Mouse (Mus musculus) stomach, embryonic 16.5 days (tissue): ENCODE data around the gene Tspan4. TPM values are rescaled to one million over a fixed set of nuclear protein-coding genes. Genes with fewer than 3 reads are reported as not detected.

ENCODE experiments used
- ATAC-seq: fragments of 200-750 bp; cut with Nextera tagmentation; 2 replicates; pipeline ENCODE4 v1.8.0; 2017; ENCODE audit warnings: moderate number of reproducible peaks, moderate TSS enrichment; ENCODE audit not compliant: insufficient read depth, low FRiP score
- H3K27ac ChIP-seq: fragments of 300-500 bp; sonication (generic); 2 replicates; pipeline ENCODE4 v1.5.1; 2014; ENCODE audit warnings: low read length
- H3K27me3 ChIP-seq: fragments of 300-500 bp; sonication (generic); 2 replicates; pipeline ENCODE4 v1.6.1; 2014; ENCODE audit warnings: low read length, control low read depth, mixed read lengths; ENCODE audit not compliant: control insufficient read depth, insufficient read depth
- H3K36me3 ChIP-seq: fragments of 300-500 bp; sonication (generic); 2 replicates; pipeline ENCODE4 v1.6.1; 2014; ENCODE audit warnings: low read length; ENCODE audit not compliant: control insufficient read depth, insufficient read depth
- H3K4me1 ChIP-seq: fragments of 300-500 bp; sonication (generic); 2 replicates; pipeline ENCODE4 v1.6.1; 2014; ENCODE audit warnings: low read length, control low read depth, mixed read lengths; ENCODE audit not compliant: control insufficient read depth, insufficient read depth
- H3K4me2 ChIP-seq: fragments of 300-500 bp; sonication (generic); 2 replicates; pipeline ENCODE4 v1.6.1; 2014; ENCODE audit warnings: low read depth, low read length, mixed read lengths
- H3K4me3 ChIP-seq: fragments of 300-500 bp; sonication (generic); replicated peaks from 2 replicates; pipeline ENCODE4 v1.5.1; 2014; ENCODE audit warnings: mild to moderate bottlenecking, low read length
- H3K9ac ChIP-seq: fragments of 300-500 bp; sonication (generic); 2 replicates; pipeline ENCODE4 v1.6.1; 2014; ENCODE audit warnings: low read length
- H3K9me3 ChIP-seq: fragments of 300-500 bp; sonication (generic); replicated peaks from 2 replicates; pipeline ENCODE4 v1.6.1; 2016; ENCODE audit warnings: low read length, control low read depth; ENCODE audit not compliant: control insufficient read depth
- WGBS: fragments of 180-500 bp; shearing (Covaris S2); extraction: QIAGEN DNeasy Blood & Tissue Kit; methylation state at CpG from one replicate; pipeline ENCODE4 v1.1.7; 2014; 5-methylcytosine and 5-hydroxymethylcytosine counted together
- polyA plus RNA-seq: library from polyadenylated mRNA; unstranded; fragments of >200 nt; fragmentation: Nextera tagmentation; extraction: Ambion mirVana; gene quantifications from 2 replicates; pipeline ENCODE4 v1.2.1, GENCODE M21; 2015

The Tspan4 gene
- polyA plus RNA-seq, 1 experiment from 2014 or later, result 69.6 TPM

DNA sequence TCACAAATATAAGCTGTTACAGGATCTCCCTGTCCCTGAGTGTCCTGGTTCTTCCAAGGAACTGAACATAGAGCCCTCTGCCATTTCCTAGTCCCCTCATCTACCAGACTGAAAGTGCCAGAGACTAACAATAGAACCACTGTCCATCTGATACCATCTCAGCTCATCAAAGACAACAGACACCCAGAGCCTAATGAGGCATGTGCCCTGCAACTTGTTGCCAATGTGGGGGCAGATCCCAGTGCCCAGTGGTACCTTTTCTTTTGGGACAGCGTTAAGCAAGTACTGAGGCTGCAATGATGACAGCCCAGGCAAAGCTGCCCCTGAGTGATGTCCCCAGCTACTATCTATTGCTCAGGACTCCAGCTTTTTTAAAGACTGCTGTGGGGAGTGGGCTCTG is 11.2 kb downstream of the Tspan4 start:
- 0 out of 2 replicates have a peak, but pooled peaks cover 3% of the 10 kb centered on the region for H3K36me3 ChIP-seq
- H3K4me3 ChIP-seq, result no peak overlapping the region
- no peaks in the 10 kb centered on the region for H3K9me3 ChIP-seq
- H3K4me1 ChIP-seq, result peaks cover 19% of the 10 kb centered on the region
- no peak overlapping the region for H3K9ac ChIP-seq
- no peak overlapping the region for H3K4me2 ChIP-seq
- no peak overlapping the region for H3K27ac ChIP-seq
- H3K27me3 ChIP-seq, result 0 out of 2 replicates have a peak, but pooled peaks cover 8% of the 10 kb centered on the region
- 97% methylated on average over 1 of the region's 1 CpGs for WGBS
- no peak for ATAC-seq

DNA sequence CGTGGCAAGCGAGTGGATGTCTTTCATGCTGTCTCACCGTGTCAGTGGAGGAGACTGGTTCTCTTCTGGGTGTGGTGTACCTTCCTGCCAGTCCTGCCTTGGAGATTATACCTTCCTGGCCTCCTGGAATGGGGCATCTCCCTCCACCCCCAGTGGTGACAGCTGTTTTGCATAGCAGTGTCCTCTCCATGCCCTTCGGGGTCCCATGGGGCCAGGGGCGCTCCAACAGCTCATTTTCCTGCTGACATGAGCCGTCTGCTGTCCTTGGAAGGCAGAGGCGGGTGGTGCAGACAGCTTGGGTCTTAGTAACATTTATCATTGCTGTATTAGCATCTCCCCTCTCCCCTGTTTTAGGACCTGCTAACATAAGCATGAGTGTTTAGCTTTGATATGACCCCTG is 12.1 kb downstream of the Tspan4 start:
- no peak for ATAC-seq
- Histone ChIP-seq H3K4me3 (no peak overlapping the region), H3K4me2 (no peak overlapping the region), H3K4me1 (peaks cover 12% of the 10 kb centered on the region), H3K9ac (no peak overlapping the region), H3K27ac (no peak overlapping the region), H3K9me3 (no peaks in the 10 kb centered on the region), H3K27me3 (0 out of 2 replicates have a peak, but pooled peaks cover 3% of the 10 kb centered on the region), H3K36me3 (0 out of 2 replicates have a peak, but pooled peaks cover 3% of the 10 kb centered on the region)
- WGBS, result 73% methylated on average over 7 of the region's 7 CpGs

DNA sequence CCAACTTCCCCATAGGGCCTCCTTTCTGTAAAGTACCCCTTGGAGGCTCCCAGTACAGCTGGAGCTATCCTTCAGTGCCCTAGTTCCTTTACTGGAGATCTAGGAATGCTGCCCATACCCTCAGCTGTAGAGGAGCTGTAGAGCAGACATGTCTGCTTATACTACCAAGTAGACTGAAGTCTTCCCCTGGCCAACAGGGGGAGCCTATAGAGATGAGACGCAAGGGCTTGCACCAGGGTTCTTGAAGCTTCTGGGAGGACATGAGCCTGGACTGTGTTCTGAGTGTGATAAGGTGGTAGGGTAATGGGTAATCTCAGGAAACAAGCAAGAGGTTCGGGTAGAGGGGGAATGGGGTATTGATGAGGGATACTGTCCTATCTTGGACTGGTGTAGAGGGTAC is 16.1 kb downstream of the Tspan4 start:
- Histone ChIP-seq H3K4me3 (no peak overlapping the region), H3K4me1 (no peaks in the 10 kb centered on the region), H3K36me3 (0 out of 2 replicates have a peak, but pooled peaks cover 9% of the 10 kb centered on the region), H3K9me3 (no peaks in the 10 kb centered on the region), H3K9ac (no peak overlapping the region), H3K27ac (no peak overlapping the region), H3K27me3 (no peaks in the 10 kb centered on the region), H3K4me2 (no peak overlapping the region)
- ATAC-seq, result no peak
- WGBS, result 72% methylated on average over 2 of the region's 2 CpGs

DNA sequence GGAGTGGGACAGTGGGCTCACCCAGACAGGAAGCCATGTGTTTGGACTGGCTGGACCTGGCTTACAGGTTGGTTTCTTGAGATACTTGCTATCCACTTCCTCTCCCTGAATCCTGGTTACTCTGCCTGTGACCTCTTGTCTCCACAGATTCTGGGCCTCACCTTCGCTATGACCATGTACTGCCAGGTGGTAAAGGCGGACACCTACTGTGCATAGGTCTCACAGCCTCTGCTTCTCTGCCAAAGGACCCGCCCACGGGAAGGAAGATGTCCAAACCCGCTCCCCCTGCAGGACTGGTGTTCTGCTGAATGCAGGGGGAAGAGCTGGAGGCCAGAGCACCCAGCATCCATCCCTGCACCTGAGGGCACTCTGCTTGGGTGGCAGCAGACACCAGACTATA is 17.7 kb downstream of the Tspan4 start:
- no peak for ATAC-seq
- H3K4me3 ChIP-seq, result no peak overlapping the region
- H3K9me3 ChIP-seq, result no peaks in the 10 kb centered on the region
- no peaks in the 10 kb centered on the region for H3K27me3 ChIP-seq
- H3K27ac ChIP-seq, result no peak overlapping the region
- H3K36me3 ChIP-seq, result 0 out of 2 replicates have a peak, but pooled peaks cover 9% of the 10 kb centered on the region
- H3K4me1 ChIP-seq, result no peaks in the 10 kb centered on the region
- WGBS, result 88% methylated on average over 5 of the region's 5 CpGs
- no peak overlapping the region for H3K4me2 ChIP-seq
- no peak overlapping the region for H3K9ac ChIP-seq

DNA sequence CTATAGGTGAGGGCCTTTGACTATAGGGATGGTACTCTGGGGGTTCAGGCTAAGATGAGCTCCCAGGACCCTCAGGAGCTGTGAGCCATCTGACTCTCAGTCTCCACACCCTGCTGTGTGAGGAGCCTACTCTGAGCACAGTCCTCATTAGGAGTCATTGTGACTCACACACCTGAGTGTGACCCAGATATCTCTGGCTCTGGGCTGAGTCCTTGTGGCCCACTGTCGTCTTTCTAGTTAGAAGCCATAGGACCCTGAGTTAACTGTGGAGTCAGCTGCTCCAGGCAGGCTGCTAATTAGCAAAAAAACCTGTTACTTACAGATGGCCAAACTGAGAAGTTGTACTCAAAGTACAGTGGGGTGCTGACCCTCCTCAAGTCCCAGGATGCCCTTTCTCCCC is 18.7 kb downstream of the Tspan4 start:
- WGBS, result 75% methylated on average over 1 of the region's 1 CpGs
- Histone ChIP-seq H3K36me3 (0 out of 2 replicates have a peak, but pooled peaks cover 9% of the 10 kb centered on the region), H3K9me3 (no peaks in the 10 kb centered on the region), H3K4me2 (no peak overlapping the region), H3K9ac (no peak overlapping the region), H3K4me3 (no peak overlapping the region), H3K4me1 (no peaks in the 10 kb centered on the region), H3K27ac (no peak overlapping the region), H3K27me3 (no peaks in the 10 kb centered on the region)
- no peak for ATAC-seq

DNA sequence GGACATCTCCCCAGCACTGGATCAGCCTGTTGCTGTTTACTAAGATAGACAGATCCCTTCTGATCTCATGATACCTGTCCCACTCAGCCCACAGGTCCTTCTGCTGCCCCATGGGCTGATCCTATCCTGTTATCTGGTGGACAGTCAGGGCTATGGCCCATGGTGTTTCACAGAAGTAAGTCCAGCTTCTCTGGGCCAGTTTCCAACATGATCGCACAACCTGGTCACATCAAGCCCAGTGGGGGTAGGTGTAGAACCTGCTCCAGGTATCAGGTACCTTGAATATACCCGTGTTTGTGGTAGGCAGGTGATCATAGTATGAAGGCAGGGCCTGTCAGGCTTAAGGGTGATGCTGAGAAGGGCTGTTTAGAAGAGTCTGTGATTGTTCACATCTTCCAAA is 20.3 kb downstream of the Tspan4 start:
- no peak for ATAC-seq
- 0 out of 2 replicates have a peak, but pooled peaks cover 7% of the 10 kb centered on the region for H3K36me3 ChIP-seq
- H3K27me3 ChIP-seq, result no peaks in the 10 kb centered on the region

DNA sequence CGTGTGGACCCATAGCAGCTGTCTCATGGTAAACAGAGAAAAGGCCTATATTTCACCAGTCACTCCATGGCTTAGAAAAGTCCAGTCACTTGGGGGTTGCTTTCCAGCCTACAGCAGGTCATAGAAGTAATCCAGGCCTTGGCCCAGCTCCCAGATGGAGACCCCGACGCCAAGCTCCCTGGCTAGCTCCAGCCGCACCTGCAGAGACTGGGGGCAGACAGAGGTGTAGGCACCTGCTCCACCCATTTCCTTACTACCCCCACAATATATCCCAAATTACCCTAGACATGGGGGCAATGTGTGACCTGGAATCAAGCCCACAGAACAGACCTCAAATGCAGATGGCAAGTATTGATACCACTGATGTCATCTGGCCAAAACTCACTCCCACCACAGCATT is 20.9 kb downstream of the Tspan4 start:
- Histone ChIP-seq H3K4me2 (no peak overlapping the region), H3K27me3 (no peaks in the 10 kb centered on the region), H3K36me3 (0 out of 2 replicates have a peak, but pooled peaks cover 7% of the 10 kb centered on the region), H3K9ac (no peak overlapping the region), H3K9me3 (no peaks in the 10 kb centered on the region), H3K4me1 (no peaks in the 10 kb centered on the region), H3K4me3 (no peak overlapping the region), H3K27ac (no peak overlapping the region)
- ATAC-seq, result no peak
- 74% methylated on average over 4 of the region's 4 CpGs for WGBS

More for the DNA sequence above, 20.3 kb downstream of the Tspan4 start:
- no peak overlapping the region for H3K4me2 ChIP-seq
- no peaks in the 10 kb centered on the region for H3K4me1 ChIP-seq
- H3K9ac ChIP-seq, result no peak overlapping the region
- H3K4me3 ChIP-seq, result no peak overlapping the region
- no peak overlapping the region for H3K27ac ChIP-seq
- no peaks in the 10 kb centered on the region for H3K9me3 ChIP-seq
- 78% methylated on average over 2 of the region's 2 CpGs for WGBS

GRCm38 (mm10) chr7:141497600-141497999 is 22.6 kb downstream of the Tspan4 start:
- no peak overlapping the region for H3K9ac ChIP-seq
- no peak for ATAC-seq

DNA sequence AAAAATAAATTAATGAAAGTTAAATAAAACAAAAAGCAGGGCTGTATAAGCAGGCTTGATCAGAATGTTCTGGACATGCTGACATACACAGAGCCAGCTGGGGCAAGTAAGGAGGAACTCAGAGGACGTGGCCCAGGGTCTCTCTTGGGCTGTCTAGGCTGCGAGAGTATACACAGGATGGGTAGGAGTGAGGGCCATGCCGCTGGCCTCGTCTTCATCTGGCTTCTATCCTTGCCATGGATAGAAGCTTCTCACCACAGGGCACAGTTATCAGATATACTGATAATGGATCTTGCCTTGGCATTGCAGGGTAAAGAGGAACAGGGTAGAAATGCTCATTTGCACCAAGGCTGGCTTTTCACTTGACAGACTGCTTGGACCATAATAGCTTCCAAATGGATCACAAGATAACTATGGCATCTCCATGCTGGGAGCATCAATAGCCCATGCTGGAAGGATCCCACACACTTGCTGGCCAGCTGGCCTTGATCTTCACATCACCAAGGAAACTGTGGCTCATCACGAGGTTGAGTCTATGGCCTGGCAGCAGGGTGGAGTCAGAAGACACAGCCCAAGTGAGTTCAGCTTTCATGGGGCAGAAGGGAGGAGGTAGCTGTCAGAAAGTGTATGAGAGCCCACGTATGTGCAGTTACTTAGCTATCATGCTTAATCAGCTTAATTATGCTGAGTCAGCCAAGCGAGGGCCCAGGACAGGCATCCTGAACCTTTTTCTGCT is 26.9 kb downstream of the Tspan4 start:
- no peak for ATAC-seq
- no peak overlapping the region for H3K27ac ChIP-seq
- H3K27me3 ChIP-seq, result no peaks in the 10 kb centered on the region
- no peaks in the 10 kb centered on the region for H3K4me1 ChIP-seq
- no peaks in the 10 kb centered on the region for H3K36me3 ChIP-seq
- no peak overlapping the region for H3K4me2 ChIP-seq
- H3K9ac ChIP-seq, result no peak overlapping the region
- H3K4me3 ChIP-seq, result no peak overlapping the region
- WGBS, result 77% methylated on average over 7 of the region's 7 CpGs
- no peaks in the 10 kb centered on the region for H3K9me3 ChIP-seq

More at GRCm38 (mm10) chr7:141497600-141497999, 22.6 kb downstream of the Tspan4 start:
- H3K4me3 ChIP-seq, result no peak overlapping the region
- 0 out of 2 replicates have a peak, but pooled peaks cover 4% of the 10 kb centered on the region for H3K36me3 ChIP-seq
- no peaks in the 10 kb centered on the region for H3K4me1 ChIP-seq
- WGBS, result 84% methylated on average over 3 of the region's 3 CpGs
- no peaks in the 10 kb centered on the region for H3K27me3 ChIP-seq
- no peak overlapping the region for H3K4me2 ChIP-seq
- H3K27ac ChIP-seq, result no peak overlapping the region
- H3K9me3 ChIP-seq, result no peaks in the 10 kb centered on the region
